Mouse (Mus musculus): ENCODE measurements around the gene Exo5. TPM values are rescaled to one million over a fixed set of nuclear protein-coding genes. Genes with fewer than 3 reads are reported as not detected.
A peak's percentile ranks its signal among the peaks of the same experiment; 100 is the strongest.

Gene Exo5
- total and polyA plus RNA-seq, 3 experiments, result 18.1 to 20.6 TPM; not detected in 1

GRCm38 (mm10) chr4:120914501-120914900 lies 10.3 kb downstream of the Exo5 start:
- Histone ChIP-seq H3K4me1 (ENCODE audit: control insufficient read depth in 1 of 2, insufficient read depth in 2 of 2, low read length in 2 of 2) (peaks cover 0 to 11% of the 10 kb centered on the region in 2 experiments; a peak in 3 of 4 replicates), H3K27ac (ENCODE audit: control insufficient read depth, low read depth, low read length) (peak overlapping the region; percentile 75), H3K79me2 (ENCODE audit: control insufficient read depth, insufficient read depth, low read length, poor library complexity) (no peaks in the 10 kb centered on the region), H3K9me3 (replicated peaks; ENCODE audit: insufficient read depth, low read length) (no peaks in the 10 kb centered on the region), H3K4me3 (ENCODE audit: control insufficient read depth in 1 of 2, insufficient read depth in 1 of 2, low read depth in 2 of 2, low read length in 2 of 2) (peak overlapping the region; percentile 20 to 38; a peak in 3 of 4 replicates), H3K36me3 (ENCODE audit: control insufficient read depth in 1 of 2, insufficient read depth in 2 of 2, low read length in 2 of 2) (peaks cover 0 to 13% of the 10 kb centered on the region in 2 experiments; a peak in 2 of 4 replicates), H3K27me3 (ENCODE audit: control insufficient read depth in 1 of 2, insufficient read depth in 2 of 2, low read length in 2 of 2) (no peaks in the 10 kb centered on the region), H3K9ac (ENCODE audit: control insufficient read depth, low read depth, low read length, poor library complexity, severe bottlenecking) (peak overlapping the region; percentile 43)
- peak; percentile 90 for DNase-seq (ENCODE audit: low read depth, low spot score)
- TF ChIP-seq CHD2 (IDR thresholded peaks at IDR 0.05; ENCODE audit: low read length) (no peak), ETS1 (IDR thresholded peaks at IDR 0.05; ENCODE audit: low read depth, low read length) (peak; percentile 34; the same call in 1 of the 2 replicates), TBP (IDR thresholded peaks at IDR 0.05; ENCODE audit: low read depth, low read length) (0 out of 2 replicates have a peak, but pooled peaks have one; percentile 11)

DNA sequence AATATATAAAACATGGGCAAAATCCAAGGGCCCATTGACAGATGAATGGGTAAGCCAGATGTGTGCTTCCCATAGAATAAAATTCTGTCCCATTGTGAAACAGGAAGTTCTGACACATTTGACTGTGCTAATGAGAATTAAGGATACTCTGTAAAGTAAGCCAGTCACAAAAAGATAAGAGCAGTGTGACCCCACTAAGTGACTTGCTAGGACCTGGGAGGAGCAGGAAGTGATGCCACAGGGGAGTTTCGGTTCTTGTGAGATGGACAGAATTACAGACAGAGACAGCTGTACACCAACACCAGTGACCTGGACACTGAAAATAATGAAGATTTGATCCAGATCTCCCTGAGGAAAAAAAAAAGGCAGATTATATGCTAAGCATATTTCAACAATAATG lies 11.0 kb downstream of the Exo5 start:
- Histone ChIP-seq H3K9me3 (replicated peaks; ENCODE audit: insufficient read depth, low read length) (no peaks in the 10 kb centered on the region), H3K79me2 (ENCODE audit: control insufficient read depth, insufficient read depth, low read length, poor library complexity) (no peaks in the 10 kb centered on the region), H3K36me3 (ENCODE audit: control insufficient read depth in 1 of 2, insufficient read depth in 2 of 2, low read length in 2 of 2) (peaks cover 0 to 13% of the 10 kb centered on the region in 2 experiments; a peak in 2 of 4 replicates), H3K27me3 (ENCODE audit: control insufficient read depth in 1 of 2, insufficient read depth in 2 of 2, low read length in 2 of 2) (no peaks in the 10 kb centered on the region), H3K4me1 (ENCODE audit: control insufficient read depth in 1 of 2, insufficient read depth in 2 of 2, low read length in 2 of 2) (peaks cover 0 to 11% of the 10 kb centered on the region in 2 experiments; a peak in 3 of 4 replicates), H3K4me3 (ENCODE audit: control insufficient read depth in 1 of 2, insufficient read depth in 1 of 2, low read depth in 2 of 2, low read length in 2 of 2) (peak overlapping the region; percentile 20; a peak in 3 of 4 replicates), H3K9ac (ENCODE audit: control insufficient read depth, low read depth, low read length, poor library complexity, severe bottlenecking) (peak overlapping the region; percentile 43), H3K27ac (ENCODE audit: control insufficient read depth, low read depth, low read length) (peak overlapping the region; percentile 55)
- DNase-seq (ENCODE audit: low read depth, low spot score), result peak; percentile 77
- TF ChIP-seq POLR2A (IDR thresholded peaks at IDR 0.05; ENCODE audit: control insufficient read depth in 1 of 2, insufficient read depth in 1 of 2, low read depth in 1 of 2, low read length in 2 of 2, poor library complexity in 1 of 2) (0 out of 4 replicates have a peak, but pooled peaks of 1 of the 2 experiments have one; percentile 30), ELF1 (IDR thresholded peaks at IDR 0.05; ENCODE audit: low read depth, low read length) (0 out of 2 replicates have a peak, but pooled peaks have one; percentile 57), POLR2AphosphoS2 (IDR thresholded peaks at IDR 0.05; ENCODE audit: low read length) (no peak), MYB (IDR thresholded peaks at IDR 0.05; ENCODE audit: low read depth, low read length) (no peak), TBP (IDR thresholded peaks at IDR 0.05; ENCODE audit: low read depth, low read length) (0 out of 2 replicates have a peak, but pooled peaks have one; percentile 47), GATA1 (IDR thresholded peaks at IDR 0.05; ENCODE audit: low read depth, low read length) (peak; percentile 75), ZKSCAN1 (IDR thresholded peaks at IDR 0.05; ENCODE audit: low read depth, low read length) (peak; percentile 86), TCF12 (IDR thresholded peaks at IDR 0.05; ENCODE audit: low read depth, low read length) (0 out of 2 replicates have a peak, but pooled peaks have one; percentile 24), EP300 (IDR thresholded peaks at IDR 0.05; ENCODE audit: low read depth in 1 of 2, low read length in 2 of 2) (peak; percentile 18 to 40; a peak in 2 of 4 replicates), GABPA (IDR thresholded peaks at IDR 0.05; ENCODE audit: low read depth, low read length) (no peak), RCOR1 (IDR thresholded peaks at IDR 0.05; ENCODE audit: low read depth, low read length) (no peak), MAZ (IDR thresholded peaks at IDR 0.05; ENCODE audit: low read depth, low read length) (no peak), MXI1 (IDR thresholded peaks at IDR 0.05; ENCODE audit: low read depth, low read length) (no peak), MAX (IDR thresholded peaks at IDR 0.05; ENCODE audit: low read length) (no peak), ZMIZ1 (IDR thresholded peaks at IDR 0.05; ENCODE audit: low read depth, low read length) (no peak)

All from MEL (cell line).